In genomic region chr12:100352094-100352493, GRCm38 (mm10) we compare ENCODE assay signal across 25 mouse cellular contexts.
DNase-seq lines count a peak whose midpoint lies in the region; ATAC-seq and TF ChIP-seq lines count a peak whose summit lies in the region.
"Had no signal": no experiment of that assay in that cellular context is flagged by ENCODE, and none has a peak within 500 bp of the region (broad histone marks: within the 10 kb centered on the region; RNA-seq: fewer than 3 reads in every experiment).

No protein-coding gene starts in this region.

- H3K4me3 ChIP-seq in left cerebral cortex, adult 2 months, result no peak overlapping the region
- no peak overlapping the region for H3K4me3 ChIP-seq in MEL (ENCODE audit: control insufficient read depth in 1 of 2, insufficient read depth in 1 of 2, low read depth in 2 of 2, low read length in 2 of 2)
- H3K4me3 ChIP-seq in brown adipose tissue, adult 24 weeks (ENCODE audit: insufficient read depth, low read depth, low read length), result no peak overlapping the region
- no peak overlapping the region for H3K4me3 ChIP-seq in intestine, embryonic 16.5 days (ENCODE audit: low read length)
- H3K4me3 ChIP-seq: embryonic facial prominence, embryonic 13.5 days; heart, embryonic 15.5 days; hindbrain, embryonic 13.5 days; limb, embryonic 13.5 days; liver, embryonic 13.5 days; midbrain, embryonic 15.5 days; neural tube, embryonic 13.5 days had no signal

- no peaks in the 10 kb centered on the region for H3K79me2 ChIP-seq in MEL (ENCODE audit: control insufficient read depth, insufficient read depth, low read length, poor library complexity)

- no peak for TF ChIP-seq CTCF in left cerebral cortex, adult 2 months (IDR thresholded peaks at IDR 0.05)
- no peak for TF ChIP-seq CTCF in MEL (IDR thresholded peaks at IDR 0.05 in 2 of 3, conservative IDR thresholded peaks at IDR 0.05 in 1 of 3; ENCODE audit: control insufficient read depth in 1 of 3, insufficient read depth in 1 of 3, low read depth in 2 of 3, low read length in 3 of 3, poor library complexity in 1 of 3, severe bottlenecking in 1 of 3)

- TF ChIP-seq RAD21 in MEL (IDR thresholded peaks at IDR 0.05; ENCODE audit: low read depth, low read length), result no peak

- intact Hi-C loops in left cerebral cortex, adult 2 months (cut with DNase I), result loop anchor here (2.0 to 5.0 kb wide), 4 partner anchors 85 to 217 kb away; no protein-coding TSS in a partner anchor

- peaks cover 0 to 25% of the 10 kb centered on the region in 2 experiments for H3K4me1 ChIP-seq in MEL (ENCODE audit: control insufficient read depth in 1 of 2, insufficient read depth in 2 of 2, low read length in 2 of 2)
- peaks cover 11% of the 10 kb centered on the region for H3K4me1 ChIP-seq in brown adipose tissue, adult 24 weeks (ENCODE audit: control insufficient read depth, insufficient read depth, insufficient read length, low read length)
- H3K4me1 ChIP-seq in intestine, embryonic 16.5 days (ENCODE audit: control insufficient read depth, insufficient read depth, low read length), result no peaks in the 10 kb centered on the region; the same call in 1 of the 2 replicates
- H3K4me1 ChIP-seq: embryonic facial prominence, embryonic 13.5 days; heart, embryonic 15.5 days; limb, embryonic 13.5 days; liver, embryonic 13.5 days; midbrain, embryonic 15.5 days had no signal

- H3K4me2 ChIP-seq in intestine, embryonic 16.5 days (ENCODE audit: low read depth, low read length), result no peak overlapping the region
- H3K4me2 ChIP-seq: embryonic facial prominence, embryonic 13.5 days; heart, embryonic 15.5 days; hindbrain, embryonic 13.5 days; limb, embryonic 13.5 days; liver, embryonic 13.5 days; lung, embryonic 14.5 days; midbrain, embryonic 15.5 days; neural tube, embryonic 13.5 days had no signal

- peak overlapping the region; percentile 95 for H3K27ac ChIP-seq in left cerebral cortex, adult 2 months
- H3K27ac ChIP-seq in MEL (ENCODE audit: control insufficient read depth, low read depth, low read length), result no peak overlapping the region
- 0 out of 2 replicates have a peak overlapping the region, but pooled peaks have one; percentile 26 for H3K27ac ChIP-seq in brown adipose tissue, adult 24 weeks (replicated peaks; ENCODE audit: low read depth, low read length)
- H3K27ac ChIP-seq in intestine, embryonic 16.5 days (ENCODE audit: low read length), result no peak overlapping the region
- H3K27ac ChIP-seq: embryonic facial prominence, embryonic 13.5 days; heart, embryonic 15.5 days; hindbrain, embryonic 13.5 days; limb, embryonic 13.5 days; liver, embryonic 13.5 days; midbrain, embryonic 15.5 days; neural tube, embryonic 13.5 days had no signal

- TF ChIP-seq POLR2A in MEL (IDR thresholded peaks at IDR 0.05; ENCODE audit: control insufficient read depth in 1 of 2, insufficient read depth in 1 of 2, low read depth in 1 of 2, low read length in 2 of 2, poor library complexity in 1 of 2), result no peak

- DNase-seq in left cerebral cortex, adult 2 months (ENCODE audit: extremely low spot score in 1 of 2, low spot score in 2 of 2), result no peak
- no peak for DNase-seq in left cerebral cortex, adult 8-10 months (ENCODE audit: low spot score in 2 of 2)
- DNase-seq in MEL (ENCODE audit: low read depth, low spot score), result peak; percentile 31
- no peak for DNase-seq in urinary bladder, postnatal 4 days (ENCODE audit: low spot score in 2 of 2)
- DNase-seq: adrenal gland, postnatal 14 days; cerebellum, adult 11-12 months; cerebellum, postnatal 14 days; embryo, embryonic 11 days; gastrocnemius, postnatal 36 days; heart, postnatal 36 days; kidney, adult 9 months; kidney, postnatal 14 days; layer of hippocampus, postnatal 36 days; liver, embryonic 13.5 days; lung, embryonic 14.5 days had no signal

- peak; percentile 26; the same call in 1 of the 2 replicates for ATAC-seq in neutrophil, adult 5-6 weeks (ENCODE audit: extremely low read depth, insufficient number of reproducible peaks, low FRiP score, poor library complexity, severe bottlenecking)
- ATAC-seq in intestine, embryonic 16.5 days, result no peak
- ATAC-seq: forebrain, embryonic 14.5 days; midbrain, embryonic 15.5 days had no signal

- WGBS in intestine, embryonic 16.5 days, result 85% methylated on average over 6 of the region's 6 CpGs

- no peaks in the 10 kb centered on the region for H3K9me3 ChIP-seq in MEL (replicated peaks; ENCODE audit: insufficient read depth, low read length)
- no peaks in the 10 kb centered on the region for H3K9me3 ChIP-seq in intestine, embryonic 16.5 days (ENCODE audit: control insufficient read depth, low read length)
- H3K9me3 ChIP-seq: embryonic facial prominence, embryonic 13.5 days; heart, embryonic 15.5 days; hindbrain, embryonic 13.5 days; limb, embryonic 13.5 days; liver, embryonic 13.5 days; midbrain, embryonic 15.5 days; neural tube, embryonic 13.5 days had no signal

- H3K27me3 ChIP-seq in MEL (ENCODE audit: control insufficient read depth in 1 of 2, insufficient read depth in 2 of 2, low read length in 2 of 2), result no peaks in the 10 kb centered on the region
- H3K27me3 ChIP-seq in intestine, embryonic 16.5 days (replicated peaks; ENCODE audit: control insufficient read depth, insufficient read depth, low read length), result no peaks in the 10 kb centered on the region
- H3K27me3 ChIP-seq: embryonic facial prominence, embryonic 13.5 days; heart, embryonic 15.5 days; hindbrain, embryonic 13.5 days; limb, embryonic 13.5 days; liver, embryonic 13.5 days; midbrain, embryonic 15.5 days; neural tube, embryonic 13.5 days had no signal

- H3K36me3 ChIP-seq in MEL (ENCODE audit: control insufficient read depth in 1 of 2, insufficient read depth in 2 of 2, low read length in 2 of 2), result peaks cover 0 to 22% of the 10 kb centered on the region in 2 experiments; a peak in 2 of 4 replicates
- no peaks in the 10 kb centered on the region for H3K36me3 ChIP-seq in intestine, embryonic 16.5 days (ENCODE audit: control insufficient read depth, insufficient read depth, low read length)
- H3K36me3 ChIP-seq: liver, embryonic 13.5 days had no signal

- no peak overlapping the region for H3K9ac ChIP-seq in MEL (ENCODE audit: control insufficient read depth, low read depth, low read length, poor library complexity, severe bottlenecking)
- H3K9ac ChIP-seq in intestine, embryonic 16.5 days (ENCODE audit: low read depth, low read length), result no peak overlapping the region
- H3K9ac ChIP-seq: embryonic facial prominence, embryonic 13.5 days; heart, embryonic 15.5 days; hindbrain, embryonic 13.5 days; limb, embryonic 13.5 days; liver, embryonic 13.5 days; lung, embryonic 14.5 days; midbrain, embryonic 15.5 days; neural tube, embryonic 13.5 days had no signal

- TF ChIP-seq EP300 in MEL (IDR thresholded peaks at IDR 0.05; ENCODE audit: low read depth in 1 of 2, low read length in 2 of 2), result peak in 1 of 2 experiments; percentile 49; a peak in 1 of 4 replicates

TF ChIP-seq in MEL, 35 proteins besides CTCF, POLR2A, EP300 and RAD21:
- no peak for TF ChIP-seq CHD2 (IDR thresholded peaks at IDR 0.05; ENCODE audit: low read length)
- no peak for TF ChIP-seq NELFE (IDR thresholded peaks at IDR 0.05; ENCODE audit: low read depth, low read length)
- TF ChIP-seq CHD1 (IDR thresholded peaks at IDR 0.05; ENCODE audit: low read depth, low read length), result no peak
- TF ChIP-seq USF1 (IDR thresholded peaks at IDR 0.05; ENCODE audit: low read depth, low read length), result no peak
- no peak for TF ChIP-seq POLR2AphosphoS5 (IDR thresholded peaks at IDR 0.05; ENCODE audit: borderline replicate concordance, low read depth, low read length)
- TF ChIP-seq HCFC1 (IDR thresholded peaks at IDR 0.05; ENCODE audit: low read depth, low read length), result no peak
- no peak for TF ChIP-seq ETS1 (IDR thresholded peaks at IDR 0.05; ENCODE audit: low read depth, low read length)
- no peak for TF ChIP-seq NRF1 (IDR thresholded peaks at IDR 0.05; ENCODE audit: insufficient read depth, low read depth, low read length, poor library complexity, severe bottlenecking)
- no peak for TF ChIP-seq E2F4 (IDR thresholded peaks at IDR 0.05; ENCODE audit: borderline replicate concordance, low read depth, low read length)
- TF ChIP-seq RCOR1 (IDR thresholded peaks at IDR 0.05; ENCODE audit: low read depth, low read length), result no peak
- no peak for TF ChIP-seq MXI1 (IDR thresholded peaks at IDR 0.05; ENCODE audit: low read depth, low read length)
- TF ChIP-seq ZKSCAN1 (IDR thresholded peaks at IDR 0.05; ENCODE audit: low read depth, low read length), result no peak
- no peak for TF ChIP-seq ELF1 (IDR thresholded peaks at IDR 0.05; ENCODE audit: low read depth, low read length)
- TF ChIP-seq MEF2A (IDR thresholded peaks at IDR 0.05; ENCODE audit: extremely low read depth, insufficient replicate concordance, low read depth, low read length, poor library complexity, severe bottlenecking), result no peak
- no peak for TF ChIP-seq SIN3A (IDR thresholded peaks at IDR 0.05; ENCODE audit: low read length)
- TF ChIP-seq TCF12 (IDR thresholded peaks at IDR 0.05; ENCODE audit: low read depth, low read length), result no peak
- no peak for TF ChIP-seq POLR2AphosphoS2 (IDR thresholded peaks at IDR 0.05; ENCODE audit: low read length)
- TF ChIP-seq GABPA (IDR thresholded peaks at IDR 0.05; ENCODE audit: low read depth, low read length), result no peak

Comparison
In these comparisons a context has a peak if more than half of its experiments do, and no peak if none do; other contexts are left out.
1. H3K27ac ChIP-seq: peak in left cerebral cortex, adult 2 months (single experiment) and brown adipose tissue, adult 24 weeks (single experiment); none in MEL (single experiment) and intestine, embryonic 16.5 days (single experiment).